Mouse (Mus musculus) lung, postnatal 14 days (tissue): Measurements from ENCODE around the gene Igsf10.

Source experiments
- DNase-seq: peaks from one replicate; pipeline ENCODE4 v3.0.0; 2021

The Igsf10 gene

DNA sequence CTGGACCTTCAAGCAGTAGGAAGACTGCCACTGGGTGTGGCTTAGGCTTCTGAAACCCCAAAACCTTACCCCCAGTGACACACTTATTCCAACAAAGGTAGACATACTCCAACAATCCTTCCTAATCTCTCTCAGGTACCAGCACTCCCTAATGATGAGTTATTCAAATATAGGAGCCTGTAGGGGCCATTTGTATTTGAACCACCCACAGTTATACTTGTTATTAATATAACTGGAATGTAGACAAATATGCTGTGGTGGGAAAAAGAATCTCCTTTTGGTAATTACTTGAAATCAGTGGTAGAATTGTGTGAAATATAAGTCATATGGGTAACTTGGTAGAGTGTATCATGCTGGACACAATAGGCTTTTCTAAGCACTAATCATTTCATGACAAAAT lies 65.6 kb downstream of the Igsf10 start:
- no peak for DNase-seq

DNA sequence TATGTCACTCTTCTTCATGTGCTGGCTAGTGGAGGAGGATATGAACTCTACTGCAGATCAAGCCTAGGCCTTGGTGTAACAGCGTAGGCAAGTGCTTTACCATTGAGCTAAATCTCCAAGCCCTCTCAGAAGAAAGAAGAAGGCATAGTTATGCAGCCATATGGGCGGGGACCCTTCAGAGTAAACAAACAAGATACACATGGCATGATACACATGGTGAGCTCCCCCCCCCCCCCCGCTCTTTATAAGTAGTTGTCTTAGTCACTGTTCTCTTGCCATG lies 66.0 kb downstream of the Igsf10 start:
- no peak for DNase-seq

DNA sequence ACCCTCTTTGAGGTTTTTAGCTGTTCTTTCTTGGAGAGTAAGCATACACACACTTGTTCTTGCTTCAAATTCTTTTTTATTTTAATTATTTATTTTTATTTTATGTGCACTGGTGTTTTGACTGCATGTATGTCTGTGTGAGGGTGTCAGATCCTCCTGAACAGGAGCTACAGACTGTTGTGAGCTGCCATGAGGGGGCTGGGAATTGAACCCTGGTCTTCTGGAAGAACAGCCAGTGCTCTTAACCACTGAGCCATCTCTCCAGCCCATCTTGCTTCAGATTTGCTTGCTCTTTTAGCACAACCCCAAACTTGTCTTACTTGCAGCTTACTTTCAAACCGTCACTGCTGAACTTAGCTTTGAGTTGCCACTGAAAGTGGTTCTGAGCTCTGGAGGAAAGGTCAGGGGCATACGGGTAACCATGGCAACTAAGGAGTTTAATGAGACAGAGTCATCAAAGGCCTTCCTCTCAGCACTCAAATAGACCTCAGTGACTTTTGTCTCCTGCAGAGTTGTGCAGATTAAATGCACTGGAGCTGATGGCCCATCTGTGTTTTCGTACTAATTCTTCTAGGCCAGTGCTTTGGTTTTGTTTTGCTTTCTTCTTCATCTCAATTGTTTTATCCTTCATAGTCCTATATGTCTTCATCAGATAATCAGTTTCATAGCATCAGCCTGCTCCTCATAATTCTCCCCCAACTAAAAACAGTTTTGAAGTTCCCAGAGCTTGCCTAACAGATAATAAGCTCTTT lies 66.5 kb downstream of the Igsf10 start:
- DNase-seq: no peak

DNA sequence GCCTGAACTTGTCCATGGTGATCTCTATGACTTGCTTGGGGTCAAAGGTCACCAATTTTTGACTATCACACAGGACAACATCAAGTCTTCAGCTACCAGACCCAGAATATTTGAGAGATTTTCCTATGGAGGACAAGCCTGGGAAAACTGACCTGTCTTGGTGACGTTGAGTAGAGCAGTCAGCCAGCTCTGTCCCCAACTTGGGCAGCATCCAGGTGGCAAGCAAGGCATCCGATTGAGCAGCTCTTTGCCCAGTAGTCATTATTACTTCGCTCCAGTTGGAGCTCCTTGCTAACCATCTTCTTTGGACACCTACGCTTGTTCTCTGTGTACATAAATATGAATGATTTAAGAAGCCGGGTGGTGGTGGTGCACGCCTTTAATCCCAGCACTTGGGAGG lies 73.4 kb downstream of the Igsf10 start:
- no peak for DNase-seq
